Mouse (Mus musculus) right cerebral cortex, postnatal 10 days (tissue): ENCODE results near the gene Slc16a7.

Experiments used
- DNase-seq, 2 experiments: peaks; one replicate each; pipeline ENCODE4 v3.0.0; 2021; ENCODE audit warnings: low spot score in 2 of 2

Gene Slc16a7

GRCm38 (mm10) chr10:125324149-125324834 lies 65.0 kb downstream of the Slc16a7 start:
- peak; percentile 46 to 50 for DNase-seq

- no peak for DNase-seq
Observed at GRCm38 (mm10) chr10:125321446-125322428, 67.5 kb downstream of the Slc16a7 start.

- DNase-seq = peak; percentile 49 to 56
Observed at GRCm38 (mm10) chr10:125317317-125317716, 71.9 kb downstream of the Slc16a7 start.

GRCm38 (mm10) chr10:125310855-125311254 lies 78.4 kb downstream of the Slc16a7 start:
- DNase-seq = no peak

GRCm38 (mm10) chr10:125298036-125298435 lies 91.2 kb downstream of the Slc16a7 start:
- DNase-seq = no peak

GRCm38 (mm10) chr10:125290320-125290719 lies 98.9 kb downstream of the Slc16a7 start:
- DNase-seq = no peak

- DNase-seq = no peak
Observed at GRCm38 (mm10) chr10:125288560-125288959, 100.7 kb downstream of the Slc16a7 start.

- DNase-seq = no peak
Observed at GRCm38 (mm10) chr10:125285386-125285785, 103.9 kb downstream of the Slc16a7 start.

- DNase-seq = no peak
Observed at GRCm38 (mm10) chr10:125275149-125275848, 114.0 kb downstream of the Slc16a7 start.

GRCm38 (mm10) chr10:125274519-125275148 lies 114.6 kb downstream of the Slc16a7 start:
- no peak for DNase-seq

- DNase-seq = no peak
Observed at GRCm38 (mm10) chr10:125273759-125274158, 115.5 kb downstream of the Slc16a7 start.

GRCm38 (mm10) chr10:125271448-125271847 lies 117.8 kb downstream of the Slc16a7 start:
- no peak for DNase-seq

GRCm38 (mm10) chr10:125270266-125270665 lies 119.0 kb downstream of the Slc16a7 start:
- no peak for DNase-seq

- no peak for DNase-seq
Observed at GRCm38 (mm10) chr10:125266322-125266721, 122.9 kb downstream of the Slc16a7 start.

- no peak for DNase-seq
Observed at GRCm38 (mm10) chr10:125265901-125266300, 123.4 kb downstream of the Slc16a7 start.

GRCm38 (mm10) chr10:125265467-125265866 lies 123.8 kb downstream of the Slc16a7 start:
- DNase-seq = peak; percentile 39 to 56

GRCm38 (mm10) chr10:125264938-125265337 lies 124.3 kb downstream of the Slc16a7 start:
- peak; percentile 43 to 53 for DNase-seq

GRCm38 (mm10) chr10:125255904-125256303 lies 133.4 kb downstream of the Slc16a7 start:
- no peak for DNase-seq

- no peak for DNase-seq
Observed at GRCm38 (mm10) chr10:125214536-125214935, 174.7 kb downstream of the Slc16a7 start.

GRCm38 (mm10) chr10:125213805-125214204 lies 175.5 kb downstream of the Slc16a7 start:
- no peak for DNase-seq

- DNase-seq = peak in 1 of 2 experiments; percentile 41
Observed at GRCm38 (mm10) chr10:125187544-125187943, 201.7 kb downstream of the Slc16a7 start.
